Mouse (Mus musculus) liver, postnatal 0 days (tissue): Measurements from ENCODE around the gene Rcbtb1. TPM values are rescaled to one million over a fixed set of nuclear protein-coding genes. Genes with fewer than 3 reads are reported as not detected.

ENCODE experiments used
- ATAC-seq: fragments of 200-750 bp; cut with Nextera tagmentation; 2 replicates; pipeline ENCODE4 v1.8.0; 2017; ENCODE audit warnings: mild to moderate bottlenecking, moderate library complexity
- DNase-seq: peaks from one replicate; pipeline ENCODE4 v3.0.0-alpha.2; 2016
- H3K27ac ChIP-seq: fragments of 300-500 bp; sonication (generic); 2 replicates; pipeline ENCODE4 v1.5.1; 2014; ENCODE audit warnings: antibody characterized with exemption, moderate library complexity, mild to moderate bottlenecking, low read depth
- H3K27me3 ChIP-seq: fragments of 300-500 bp; sonication (generic); 2 replicates; pipeline ENCODE4 v1.6.1; 2014; ENCODE audit warnings: low read length, control low read depth, mixed read lengths; ENCODE audit not compliant: insufficient read depth
- H3K36me3 ChIP-seq: fragments of 300-500 bp; sonication (generic); replicated peaks from 2 replicates; pipeline ENCODE4 v1.6.1; 2014; ENCODE audit warnings: mild to moderate bottlenecking, control low read depth, low read length, moderate library complexity, mixed read lengths; ENCODE audit not compliant: insufficient read depth
- H3K4me1 ChIP-seq: fragments of 300-500 bp; sonication (generic); 2 replicates; pipeline ENCODE4 v1.6.1; 2014; ENCODE audit warnings: antibody characterized with exemption, mild to moderate bottlenecking, control low read depth; ENCODE audit not compliant: insufficient read depth
- H3K4me2 ChIP-seq: fragments of 300-500 bp; sonication (generic); 2 replicates; pipeline ENCODE4 v1.6.1; 2014; ENCODE audit warnings: low read depth, mild to moderate bottlenecking, low read length, moderate library complexity, mixed read lengths
- H3K4me3 ChIP-seq: fragments of 300-500 bp; sonication (generic); 2 replicates; pipeline ENCODE4 v1.5.1; 2014; ENCODE audit warnings: low read depth, low read length
- H3K9ac ChIP-seq: fragments of 300-500 bp; sonication (generic); replicated peaks from 2 replicates; pipeline ENCODE4 v1.6.1; 2014; ENCODE audit warnings: mild to moderate bottlenecking, moderate library complexity
- H3K9me3 ChIP-seq: fragments of 300-500 bp; sonication (generic); 2 replicates; pipeline ENCODE4 v1.6.1; 2016; ENCODE audit warnings: mild to moderate bottlenecking, control low read depth, low read length, mixed read lengths
- CTCF ChIP-seq: sonication (generic); IDR thresholded peaks from 2 replicates; pipeline ENCODE4 v1.5.1; 2016; ENCODE audit warnings: antibody characterized with exemption, low read depth
- EP300 ChIP-seq: IDR thresholded peaks from 2 replicates; pipeline ENCODE4 v1.6.1; 2016; ENCODE audit warnings: antibody characterized with exemption, low read depth, mild to moderate bottlenecking
- WGBS: fragments of 180-500 bp; shearing (Covaris S2); extraction: QIAGEN DNeasy Blood & Tissue Kit; methylation state at CpG from one replicate; pipeline ENCODE4 v1.1.7; 2014; ENCODE audit not compliant: insufficient replicate concordance; 5-methylcytosine and 5-hydroxymethylcytosine counted together
- polyA plus RNA-seq: library from polyadenylated mRNA; unstranded; fragments of >200 nt; fragmentation: Nextera tagmentation; extraction: Ambion mirVana; gene quantifications from 2 replicates; pipeline ENCODE4 v1.2.1, GENCODE M21; 2015

The Rcbtb1 gene
- polyA plus RNA-seq, 1 experiment from 2014 or later = 16.5 TPM

- WGBS = 91% methylated on average over 2 of the region's 2 CpGs
Measured at GRCm38 (mm10) chr14:59186121-59186520, 14.9 kb upstream of the Rcbtb1 start.

GRCm38 (mm10) chr14:59201604-59202215, 701 bp downstream of the Rcbtb1 start:
- Histone ChIP-seq H3K4me3 (peak overlapping the region; percentile 83), H3K36me3 (no peaks in the 10 kb centered on the region), H3K4me2 (peak overlapping the region; percentile 88), H3K27ac (peak overlapping the region; percentile 95), H3K4me1 (peaks cover 7% of the 10 kb centered on the region), H3K9ac (peak overlapping the region; percentile 85), H3K9me3 (no peaks in the 10 kb centered on the region), H3K27me3 (no peaks in the 10 kb centered on the region)
- 2% methylated on average over 21 of the region's 21 CpGs for WGBS
- DNase-seq (no peak), ATAC-seq (no peak)
- TF ChIP-seq CTCF (no peak), EP300 (no peak)

More at GRCm38 (mm10) chr14:59186121-59186520, 14.9 kb upstream of the Rcbtb1 start:
- Histone ChIP-seq H3K36me3 (no peaks in the 10 kb centered on the region), H3K4me3 (no peak overlapping the region), H3K9ac (no peak overlapping the region), H3K27ac (no peak overlapping the region), H3K27me3 (no peaks in the 10 kb centered on the region), H3K4me1 (no peaks in the 10 kb centered on the region), H3K4me2 (no peak overlapping the region), H3K9me3 (no peaks in the 10 kb centered on the region)
- ATAC-seq (no peak), DNase-seq (no peak)
- TF ChIP-seq EP300 (no peak), CTCF (no peak)

GRCm38 (mm10) chr14:59205461-59205860, 4.5 kb downstream of the Rcbtb1 start:
- ATAC-seq = no peak
- Histone ChIP-seq H3K9me3 (no peaks in the 10 kb centered on the region), H3K36me3 (no peaks in the 10 kb centered on the region), H3K4me1 (peaks cover 13% of the 10 kb centered on the region), H3K4me2 (0 out of 2 replicates have a peak overlapping the region, but pooled peaks have one; percentile 15), H3K27ac (peak overlapping the region; percentile 84), H3K4me3 (no peak overlapping the region), H3K9ac (no peak overlapping the region), H3K27me3 (no peaks in the 10 kb centered on the region)
- no peak for TF ChIP-seq EP300
- no peak for TF ChIP-seq CTCF
- WGBS = 49% methylated on average over 7 of the region's 7 CpGs
- DNase-seq = no peak

GRCm38 (mm10) chr14:59205976-59206583, 5.1 kb downstream of the Rcbtb1 start:
- 62% methylated on average over 10 of the region's 10 CpGs for WGBS
- peak; percentile 82 for ATAC-seq
- H3K4me1 ChIP-seq = peaks cover 13% of the 10 kb centered on the region; the same call in 1 of the 2 replicates
- H3K4me3 ChIP-seq = no peak overlapping the region
- no peaks in the 10 kb centered on the region for H3K36me3 ChIP-seq
- H3K27ac ChIP-seq = peak overlapping the region; percentile 84
- TF ChIP-seq EP300 (peak; percentile 30; the same call in 1 of the 2 replicates), CTCF (no peak)
- H3K9me3 ChIP-seq = no peaks in the 10 kb centered on the region
- peak overlapping the region; percentile 10 for H3K4me2 ChIP-seq
- H3K27me3 ChIP-seq = no peaks in the 10 kb centered on the region
- no peak overlapping the region for H3K9ac ChIP-seq
- DNase-seq = peak; percentile 40

- H3K9ac ChIP-seq = no peak overlapping the region
- DNase-seq = no peak
- no peaks in the 10 kb centered on the region for H3K9me3 ChIP-seq
- peaks cover 13% of the 10 kb centered on the region; the same call in 1 of the 2 replicates for H3K4me1 ChIP-seq
- H3K27me3 ChIP-seq = no peaks in the 10 kb centered on the region
- ATAC-seq = no peak
- no peak overlapping the region for H3K4me2 ChIP-seq
- H3K27ac ChIP-seq = no peak overlapping the region
- TF ChIP-seq CTCF = no peak
- no peak for TF ChIP-seq EP300
- WGBS = 82% methylated on average over 7 of the region's 7 CpGs
- H3K36me3 ChIP-seq = peaks cover 5% of the 10 kb centered on the region; the same call in 1 of the 2 replicates
- H3K4me3 ChIP-seq = no peak overlapping the region
Measured at GRCm38 (mm10) chr14:59209003-59209402, 8.0 kb downstream of the Rcbtb1 start.

- Histone ChIP-seq H3K9me3 (no peaks in the 10 kb centered on the region), H3K27me3 (no peaks in the 10 kb centered on the region), H3K4me1 (peaks cover 13% of the 10 kb centered on the region; the same call in 1 of the 2 replicates), H3K9ac (no peak overlapping the region), H3K4me3 (no peak overlapping the region), H3K4me2 (no peak overlapping the region), H3K27ac (no peak overlapping the region), H3K36me3 (peaks cover 5% of the 10 kb centered on the region; the same call in 1 of the 2 replicates)
- TF ChIP-seq CTCF (no peak), EP300 (no peak)
- ATAC-seq = no peak
- 82% methylated on average over 2 of the region's 2 CpGs for WGBS
- no peak for DNase-seq
Measured at GRCm38 (mm10) chr14:59209816-59210215, 8.8 kb downstream of the Rcbtb1 start.
